Mouse (Mus musculus) bone marrow, adult 2 months (tissue): ENCODE results near the gene Fam104a. TPM values are rescaled to one million over a fixed set of nuclear protein-coding genes. Genes with fewer than 3 reads are reported as not detected.

Experiments
- H3K27ac ChIP-seq: fragments of 200-500 bp; 2 replicates; pipeline ENCODE4 v1.5.1; 2012; ENCODE audit warnings: low read depth, mild to moderate bottlenecking, control low read depth, inconsistent platforms, low read length; ENCODE audit not compliant: control insufficient read depth, poor library complexity, insufficient read depth
- H3K4me1 ChIP-seq: fragments of 200-500 bp; 2 replicates; pipeline ENCODE4 v1.6.1; 2011; ENCODE audit warnings: low read length; ENCODE audit not compliant: control insufficient read depth, insufficient read depth
- H3K4me3 ChIP-seq: fragments of 200-500 bp; replicated peaks from 2 replicates; pipeline ENCODE3; 2011; ENCODE audit warnings: mild to moderate bottlenecking, low read depth, low read length, control low read depth; ENCODE audit not compliant: control insufficient read depth
- CTCF ChIP-seq: fragments of 200-500 bp; IDR thresholded peaks from 2 replicates; pipeline ENCODE4 v1.5.1; 2011; ENCODE audit warnings: low read length, control low read depth; ENCODE audit not compliant: control insufficient read depth, insufficient read depth
- POLR2A ChIP-seq: fragments of 200-500 bp; IDR thresholded peaks from 2 replicates; pipeline ENCODE4 v1.6.1; 2011; ENCODE audit warnings: low read depth, mild to moderate bottlenecking, control low read depth, low read length, borderline replicate concordance; ENCODE audit not compliant: control insufficient read depth
- WGBS: fragments of 180-500 bp; shearing (Covaris S2); methylation state at CpG from one replicate; pipeline ENCODE4 v1.1.7; 2018; 5-methylcytosine and 5-hydroxymethylcytosine counted together
- polyA plus RNA-seq: library from polyadenylated mRNA; stranded (reverse); fragments of >200 nt; gene quantifications from 2 replicates; pipeline ENCODE4 v1.2.4, GENCODE M21; 2011; ENCODE audit warnings: low replicate concordance; ENCODE audit not compliant: missing spikeins, insufficient read depth, insufficient read length

Gene Fam104a
- polyA plus RNA-seq, 1 experiment = 35.2 TPM

DNA sequence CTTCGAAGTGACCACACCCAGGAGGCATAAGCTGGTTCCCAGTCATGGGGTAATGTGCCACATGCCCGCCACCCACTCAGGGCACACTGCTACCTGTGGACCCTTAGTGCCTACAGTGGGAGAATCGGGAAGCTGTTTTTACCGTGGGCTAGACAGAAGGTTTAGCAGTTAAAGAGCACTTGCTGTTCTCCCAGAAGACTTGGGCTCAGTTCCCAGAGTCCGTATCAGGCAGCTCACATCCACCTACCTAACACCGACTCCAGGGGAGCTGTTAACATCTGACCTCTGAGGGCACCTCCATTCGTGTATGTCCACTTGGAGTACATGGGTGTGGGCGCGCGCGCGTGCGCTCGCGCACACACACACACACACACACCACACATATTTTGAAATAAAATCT is 29.9 kb downstream of the Fam104a start:
- Histone ChIP-seq H3K27ac (no peak overlapping the region), H3K4me1 (peaks cover 2% of the 10 kb centered on the region; the same call in 1 of the 2 replicates), H3K4me3 (no peak overlapping the region)
- TF ChIP-seq CTCF = no peak
- no peak for TF ChIP-seq POLR2A
- 95% methylated on average over 15 of the region's 15 CpGs for WGBS

DNA sequence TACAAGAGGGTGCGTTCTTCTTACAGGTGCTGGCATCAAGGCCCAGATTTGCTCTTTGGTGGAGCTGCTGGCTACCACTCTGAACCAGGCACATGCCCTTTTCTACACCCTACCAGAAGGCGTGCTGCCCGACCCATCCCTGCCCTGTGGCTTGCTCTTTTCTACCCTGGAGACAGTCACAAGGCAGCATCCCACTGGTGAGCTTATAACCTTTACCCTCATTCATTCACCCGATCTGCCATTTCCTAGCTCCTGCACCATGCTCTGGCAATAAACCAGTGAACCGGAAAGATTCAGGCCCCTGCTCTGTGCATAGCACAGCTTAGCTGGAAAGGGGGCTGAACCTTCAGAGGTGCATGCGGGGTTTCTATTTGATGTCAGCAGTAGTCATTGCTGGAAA is 31.4 kb downstream of the Fam104a start:
- no peak for TF ChIP-seq CTCF
- WGBS = 96% methylated on average over 6 of the region's 6 CpGs
- H3K27ac ChIP-seq = no peak overlapping the region
- peaks cover 3% of the 10 kb centered on the region; the same call in 1 of the 2 replicates for H3K4me1 ChIP-seq
- H3K4me3 ChIP-seq = no peak overlapping the region

DNA sequence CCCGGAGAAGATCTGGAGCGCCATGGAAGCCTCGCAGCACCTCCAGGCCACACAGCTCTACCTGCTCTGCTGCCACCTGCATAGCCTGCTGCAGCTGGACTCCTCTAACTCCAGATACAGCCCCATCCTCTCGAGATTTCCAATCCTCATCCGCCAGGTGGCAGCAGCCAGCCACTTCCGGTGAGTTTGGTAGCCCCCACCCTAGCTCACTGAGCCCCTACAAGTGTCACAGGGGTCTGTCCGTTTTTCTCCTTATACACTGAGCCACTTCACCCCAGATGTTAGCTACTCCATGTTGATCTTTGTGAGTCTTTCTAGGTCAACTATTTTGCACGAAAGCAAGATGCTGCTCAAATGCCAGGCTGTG is 32.1 kb downstream of the Fam104a start:
- TF ChIP-seq CTCF (no peak), POLR2A (no peak)
- Histone ChIP-seq H3K4me1 (peaks cover 3% of the 10 kb centered on the region; the same call in 1 of the 2 replicates), H3K27ac (peak overlapping the region; percentile 3; the same call in 1 of the 2 replicates), H3K4me3 (no peak overlapping the region)
- WGBS = 67% methylated on average over 8 of the region's 8 CpGs

DNA sequence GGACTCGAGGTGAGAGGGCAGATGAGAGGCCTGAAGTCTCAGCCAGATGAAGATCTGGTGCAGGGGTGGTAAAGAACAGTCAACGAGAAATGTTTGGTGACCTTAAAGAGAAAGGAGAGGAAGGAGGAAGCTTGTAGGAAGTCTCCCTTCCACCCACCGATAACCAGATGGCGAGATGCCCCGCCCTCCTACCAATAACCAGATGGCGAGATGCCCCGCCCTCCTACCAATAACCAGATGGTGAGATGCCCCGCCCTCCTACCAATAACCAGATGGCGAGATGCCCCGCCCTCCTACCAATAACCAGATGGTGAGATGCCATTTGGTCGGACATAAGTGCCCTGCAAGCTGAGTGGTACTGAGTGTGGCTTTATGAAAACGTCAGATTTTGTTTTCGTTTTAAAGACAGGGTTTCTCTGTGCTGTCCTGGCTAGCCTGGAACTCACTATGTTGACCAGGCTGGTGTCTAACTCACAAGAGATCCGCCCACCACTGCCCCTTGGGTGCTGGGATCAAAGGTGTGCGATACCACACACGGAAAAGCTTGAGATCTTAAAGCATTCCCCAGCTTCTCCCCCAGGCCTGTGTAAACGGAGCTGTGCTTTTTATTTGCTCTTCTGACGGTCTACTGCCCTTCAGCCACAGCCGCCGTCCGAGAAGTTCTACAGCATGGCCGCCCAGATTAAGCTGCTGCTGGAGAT is 32.6 kb downstream of the Fam104a start:
- TF ChIP-seq CTCF (no peak), POLR2A (no peak)
- 64% methylated on average over 22 of the region's 22 CpGs for WGBS
- peak overlapping the region; percentile 69 for H3K27ac ChIP-seq
- H3K4me1 ChIP-seq = peaks cover 3% of the 10 kb centered on the region; the same call in 1 of the 2 replicates
- H3K4me3 ChIP-seq = peak overlapping the region; percentile 37

DNA sequence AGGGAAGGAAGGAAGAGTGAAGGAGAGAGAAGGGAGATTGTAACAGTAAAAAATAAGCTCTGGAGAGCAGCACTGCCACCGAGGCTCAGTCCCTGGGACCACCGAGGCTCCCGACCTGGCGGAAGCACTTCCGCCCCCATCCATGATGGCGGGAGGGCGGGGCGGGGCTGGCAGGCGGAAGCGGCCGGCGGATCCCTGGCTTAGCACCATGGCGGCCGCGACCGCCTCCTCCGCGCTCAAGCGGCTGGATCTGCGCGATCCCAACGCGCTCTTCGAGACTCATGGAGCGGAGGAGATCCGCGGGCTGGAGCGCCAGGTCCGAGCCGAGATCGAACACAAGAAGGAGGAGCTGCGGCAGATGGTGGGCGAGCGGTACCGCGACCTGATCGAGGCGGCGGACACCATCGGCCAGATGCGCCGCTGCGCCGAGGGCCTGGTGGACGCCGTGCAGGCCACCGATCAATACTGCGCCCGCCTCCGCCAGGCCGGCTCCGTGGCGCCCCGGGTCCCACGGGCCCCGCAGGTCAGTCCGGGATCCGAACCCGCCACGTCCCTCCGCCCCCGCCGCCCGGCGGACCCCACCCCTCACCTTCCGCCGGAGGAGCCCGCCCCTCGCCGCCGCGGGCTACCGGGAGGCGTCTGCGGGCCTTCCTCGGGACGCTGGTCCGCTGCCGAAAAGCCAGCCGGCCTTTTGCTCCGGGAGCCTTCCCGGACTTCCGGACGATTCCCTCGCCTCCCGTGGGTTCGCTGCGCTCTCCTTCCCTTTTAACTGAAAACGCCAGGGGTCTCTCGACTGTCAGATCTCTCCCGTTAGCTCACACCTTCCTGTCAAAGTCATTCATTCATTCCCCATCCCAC is 34.4 kb downstream of the Fam104a start, which contains the start of gene Slc39a11:
Slc39a11 (minus strand) TSS at position 727 of the 858 bp plus-strand sequence.
- peak within 1 kb of the TSS; percentile 95 for H3K4me3 ChIP-seq
- under 1% methylated on average over 89 of the region's 91 CpGs for WGBS
- peaks cover 3% of the 10 kb centered on the region; the same call in 1 of the 2 replicates for H3K4me1 ChIP-seq
- H3K27ac ChIP-seq = peak within 1 kb of the TSS; percentile 69
- peak; percentile 89; the same call in 1 of the 2 replicates for TF ChIP-seq POLR2A
- TF ChIP-seq CTCF = no peak

DNA sequence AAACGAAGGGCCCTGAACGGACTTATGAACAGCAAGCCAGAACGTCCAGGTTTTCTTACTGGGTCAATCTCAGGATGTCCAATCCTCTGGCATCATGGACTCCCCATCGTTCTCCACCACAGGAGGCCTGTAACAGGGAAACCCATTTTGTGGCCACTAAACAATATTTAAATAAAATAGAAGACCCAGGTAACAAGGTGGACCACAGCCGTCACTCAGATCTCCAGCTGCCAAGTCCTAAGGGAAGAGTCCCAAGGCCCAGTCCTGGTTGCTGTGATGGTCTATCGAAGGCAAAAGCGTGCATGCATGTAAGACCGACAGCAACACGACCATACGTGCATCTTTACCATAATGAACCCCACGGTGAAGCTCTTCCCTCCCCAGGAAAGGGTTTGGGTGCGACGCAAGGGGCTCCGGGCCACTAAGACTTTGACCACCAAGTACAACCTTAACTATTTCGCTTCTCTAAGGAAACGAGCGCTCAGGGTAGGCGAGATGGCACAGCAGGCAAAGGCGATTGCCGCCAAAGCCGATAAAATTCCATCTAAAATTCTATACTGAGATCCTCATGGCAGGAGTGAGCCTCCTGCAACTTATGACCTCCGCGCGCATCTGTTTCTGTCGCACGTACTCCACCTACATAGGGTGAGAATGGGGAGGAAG is 35.1 kb downstream of the Fam104a start, which contains the start of gene Cog1:
Cog1 (plus strand) TSS at position 480 of the 663 bp plus-strand sequence.
- no peak for TF ChIP-seq CTCF
- TF ChIP-seq POLR2A = no peak
- H3K4me3 ChIP-seq = peak within 1 kb of the TSS; percentile 95
- H3K27ac ChIP-seq = peak within 1 kb of the TSS; percentile 66
- peaks cover 3% of the 10 kb centered on the region; the same call in 1 of the 2 replicates for H3K4me1 ChIP-seq
- WGBS = 48% methylated on average over 26 of the region's 26 CpGs

DNA sequence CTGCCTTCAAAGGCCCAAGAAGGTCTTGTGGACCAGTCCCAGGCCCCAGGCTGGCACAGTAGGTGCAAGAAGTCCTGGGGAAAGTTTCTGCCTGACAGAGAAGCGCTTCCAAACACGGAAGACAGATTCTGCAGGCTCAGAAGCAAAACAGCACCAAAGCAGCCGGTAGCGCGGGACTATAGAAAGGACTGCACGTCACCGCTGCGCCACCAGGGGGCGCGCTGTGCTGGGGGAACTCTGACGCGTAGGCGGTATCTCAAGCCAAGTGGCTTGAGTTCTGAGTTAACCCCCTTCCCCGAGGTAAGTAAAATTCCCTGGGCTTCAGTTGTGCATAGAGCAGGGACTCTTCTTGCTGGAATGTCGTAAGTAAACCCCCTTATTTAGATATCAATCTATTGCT is 35.8 kb downstream of the Fam104a start:
- TF ChIP-seq CTCF (peak; percentile 98), POLR2A (0 out of 2 replicates have a peak, but pooled peaks have one; percentile 13)
- Histone ChIP-seq H3K4me3 (no peak overlapping the region), H3K27ac (no peak overlapping the region), H3K4me1 (peaks cover 3% of the 10 kb centered on the region; the same call in 1 of the 2 replicates)
- WGBS = 3% methylated on average over 15 of the region's 15 CpGs

DNA sequence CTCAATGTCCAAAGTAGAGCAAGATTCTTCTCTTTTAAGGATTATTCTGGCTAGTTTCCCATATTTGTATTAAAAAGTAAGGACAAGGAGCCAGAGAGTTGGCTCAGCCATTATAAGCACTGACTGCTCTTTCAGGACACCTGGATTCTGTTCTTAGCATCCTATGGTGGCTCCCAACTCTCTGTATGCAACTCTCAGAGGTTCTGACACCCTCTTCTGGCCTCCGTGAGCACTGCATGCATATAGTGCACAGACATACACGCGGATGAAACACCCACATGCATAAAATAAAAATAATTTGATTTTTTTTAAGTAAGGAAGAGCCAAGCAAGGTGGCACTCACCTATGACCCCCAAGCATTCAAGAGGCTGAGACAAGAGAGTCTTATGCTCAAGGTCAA is 38.8 kb downstream of the Fam104a start:
- Histone ChIP-seq H3K4me3 (no peak overlapping the region), H3K4me1 (peaks cover 2% of the 10 kb centered on the region; the same call in 1 of the 2 replicates), H3K27ac (no peak overlapping the region)
- no peak for TF ChIP-seq POLR2A
- TF ChIP-seq CTCF = no peak
- WGBS = 85% methylated on average over 3 of the region's 3 CpGs
